In genomic region chr4:129121569-129122086, GRCm38 (mm10) we compare ENCODE assay signal across 9 mouse cellular contexts. TPM values are rescaled to one million over a fixed set of nuclear protein-coding genes. Genes with fewer than 3 reads are reported as not detected.
DNase-seq lines count a peak whose midpoint lies in the region; ATAC-seq and TF ChIP-seq lines count a peak whose summit lies in the region.
"Had no signal": no experiment of that assay in that cellular context is flagged by ENCODE, and none has a peak within 500 bp of the region (broad histone marks: within the 10 kb centered on the region; RNA-seq: fewer than 3 reads in every experiment).

TSS of gene Hpca (minus strand) at chr4:129122036.

- WGBS in limb, embryonic 14.5 days = 1% methylated on average over 8 of the region's 17 CpGs
- 1% methylated on average over 15 of the region's 17 CpGs for WGBS in stomach, postnatal 0 days

- H3K27ac ChIP-seq in limb, embryonic 14.5 days (replicated peaks; ENCODE audit: low read depth, low read length) = no peak within 1 kb of the TSS
- H3K27ac ChIP-seq in stomach, postnatal 0 days (replicated peaks) = no peak within 1 kb of the TSS

- no peak for TF ChIP-seq POLR2A in limb, embryonic 14.5 days (IDR thresholded peaks at IDR 0.05; ENCODE audit: borderline replicate concordance, extremely low read depth, insufficient read depth, insufficient read length)

- peaks cover 48% of the 10 kb centered on the region for H3K27me3 ChIP-seq in limb, embryonic 14.5 days (ENCODE audit: control insufficient read depth, insufficient read depth, low read length)
- no peaks in the 10 kb centered on the region for H3K27me3 ChIP-seq in stomach, postnatal 0 days (ENCODE audit: control insufficient read depth, insufficient read depth, low read length)

- H3K4me1 ChIP-seq in limb, embryonic 14.5 days (ENCODE audit: control insufficient read depth, insufficient read depth, low read length) = peaks cover 16% of the 10 kb centered on the region
- peaks cover 3% of the 10 kb centered on the region for H3K4me1 ChIP-seq in stomach, postnatal 0 days (replicated peaks; ENCODE audit: control insufficient read depth, insufficient read depth)

- no peaks in the 10 kb centered on the region for H3K9me3 ChIP-seq in limb, embryonic 14.5 days (ENCODE audit: control insufficient read depth, low read length)
- H3K9me3 ChIP-seq in stomach, postnatal 0 days (ENCODE audit: control insufficient read depth, low read length) = no peaks in the 10 kb centered on the region

- TF ChIP-seq EP300 in stomach, postnatal 0 days (optimal IDR thresholded peaks at IDR 0.05) = no peak

- H3K4me2 ChIP-seq in limb, embryonic 14.5 days (replicated peaks; ENCODE audit: low read depth, low read length, severe bottlenecking) = peak within 1 kb of the TSS; percentile 88
- H3K4me2 ChIP-seq in stomach, postnatal 0 days (replicated peaks; ENCODE audit: low read depth) = peak within 1 kb of the TSS; percentile 74

- H3K9ac ChIP-seq in limb, embryonic 14.5 days (ENCODE audit: low read depth, low read length, severe bottlenecking) = peak within 1 kb of the TSS; percentile 40
- H3K9ac ChIP-seq in stomach, postnatal 0 days (ENCODE audit: low read length) = no peak within 1 kb of the TSS

- no peaks in the 10 kb centered on the region for H3K36me3 ChIP-seq in limb, embryonic 14.5 days (ENCODE audit: control insufficient read depth, insufficient read depth, low read length)
- no peaks in the 10 kb centered on the region for H3K36me3 ChIP-seq in stomach, postnatal 0 days (ENCODE audit: control insufficient read depth, insufficient read depth, low read length)

- ATAC-seq in CD4-positive, CD25-positive, alpha-beta regulatory T cell, adult 4 months = no peak
- no peak for ATAC-seq in limb, embryonic 14.5 days (ENCODE audit: low FRiP score, low read depth)
- ATAC-seq in stomach, postnatal 0 days (ENCODE audit: low FRiP score, low TSS enrichment) = peak; percentile 27; the same call in 1 of the 2 replicates

- no peak for TF ChIP-seq CTCF in stomach, postnatal 0 days (IDR thresholded peaks at IDR 0.05; ENCODE audit: low read depth)

- H3K4me3 ChIP-seq in limb, embryonic 14.5 days (replicated peaks; ENCODE audit: low read length) = peak within 1 kb of the TSS; percentile 43
- H3K4me3 ChIP-seq in stomach, postnatal 0 days (ENCODE audit: low read depth, low read length) = peak within 1 kb of the TSS; percentile 41

- DNase-seq in CD4-positive, CD25-positive, alpha-beta regulatory T cell, adult 2 months (ENCODE audit: low read depth, low spot score) = peak; percentile 11
- peak; percentile 52 for DNase-seq in retina, postnatal 1 day
- no peak for DNase-seq in retina, embryonic 14.5 days (ENCODE audit: low spot score)
- no peak for DNase-seq in limb, embryonic 14.5 days (ENCODE audit: low spot score)
- no peak for DNase-seq in stomach, postnatal 0 days (ENCODE audit: low spot score)
- DNase-seq in spleen, adult 12 weeks (ENCODE audit: low spot score) = no peak
- no peak for DNase-seq in adrenal gland, adult (ENCODE audit: inconsistent age in 2 of 2, low spot score in 1 of 2)
- DNase-seq: cerebellum, adult 9-11 months had no signal

RNA-seq across cellular contexts. Expression of gene Hpca, which starts in this region (rescaled TPM):
- not detected for polyA plus RNA-seq in CD4-positive, CD25-positive, alpha-beta regulatory T cell, adult 4 months (2017; shearing (Covaris generic))
- polyA plus RNA-seq in limb, embryonic 14.5 days (2012; rRNA removed) = 2.1 and 2.4 TPM in 2 replicates
- polyA plus RNA-seq in limb, embryonic 14.5 days (2014; fragmentation: Nextera tagmentation; extraction: Ambion mirVana) = 0.39 and 0.94 TPM in 2 replicates
- 0.91 and 0.99 TPM in 2 replicates for polyA plus RNA-seq in stomach, postnatal 0 days (2015; fragmentation: Nextera tagmentation; extraction: Ambion mirVana)

Comparison
In these comparisons a context has a peak if more than half of its experiments do, and no peak if none do; other contexts are left out.
1. DNase-seq: peak in CD4-positive, CD25-positive, alpha-beta regulatory T cell, adult 2 months (single experiment) and retina, postnatal 1 day (single experiment); none in retina, embryonic 14.5 days (single experiment), limb, embryonic 14.5 days (single experiment), stomach, postnatal 0 days (single experiment), spleen, adult 12 weeks (single experiment) and adrenal gland, adult (0 of 2).
2. Peak in ATAC-seq, H3K4me3 ChIP-seq and H3K4me2 ChIP-seq in stomach, postnatal 0 days; RNA of the gene not detected or under 1 TPM.